Mouse (Mus musculus) stomach, postnatal 0 days (tissue): ENCODE measurements around the gene Psmb8.

Source experiments
- CTCF ChIP-seq: IDR thresholded peaks from 2 replicates; pipeline ENCODE4 v1.5.1; 2016; ENCODE audit warnings: antibody characterized with exemption, low read depth, mild to moderate bottlenecking, moderate library complexity
- EP300 ChIP-seq: optimal IDR thresholded peaks from 2 replicates; pipeline ENCODE3; 2016; ENCODE audit warnings: antibody characterized with exemption

- TF ChIP-seq CTCF (no peak), EP300 (no peak)
These were observed 44.6 kb upstream of the Psmb8 start, which contains the start of gene H2-DMb1 for GRCm38 (mm10) chr17:34152923-34153322.
